Mouse (Mus musculus) heart, adult 2 months (tissue): ENCODE results near the gene Dock11. TPM values are rescaled to one million over a fixed set of nuclear protein-coding genes. Genes with fewer than 3 reads are reported as not detected.

Experiments used
- DNase-seq, 2 experiments: peaks; one replicate each; pipeline ENCODE4 v3.0.0; 2021
- H3K27ac ChIP-seq: fragments of 200-600 bp; 2 replicates; pipeline ENCODE4 v1.8.1; 2022
- H3K27me3 ChIP-seq: fragments of 200-500 bp; 2 replicates; pipeline ENCODE4 v1.6.1; 2012; ENCODE audit warnings: mild to moderate bottlenecking, low read length, inconsistent platforms, mixed read lengths; ENCODE audit not compliant: control insufficient read depth, insufficient read depth
- H3K36me3 ChIP-seq: fragments of 200-500 bp; 2 replicates; pipeline ENCODE4 v1.6.1; 2012; ENCODE audit warnings: low read length, inconsistent platforms; ENCODE audit not compliant: control insufficient read depth, insufficient read depth
- H3K4me1 ChIP-seq: fragments of 200-500 bp; 2 replicates; pipeline ENCODE4 v1.6.1; 2011; ENCODE audit warnings: low read length; ENCODE audit not compliant: control insufficient read depth, insufficient read depth
- H3K4me3 ChIP-seq: fragments of 200-600 bp; 2 replicates; pipeline ENCODE4 v1.8.1; 2022
- H3K79me2 ChIP-seq: fragments of 200-500 bp; replicated peaks from 2 replicates; pipeline ENCODE4 v1.6.1; 2012; ENCODE audit warnings: mild to moderate bottlenecking, inconsistent platforms, low read length, moderate library complexity, mixed read lengths; ENCODE audit not compliant: control insufficient read depth, insufficient read depth
- H3K9ac ChIP-seq: fragments of 200-500 bp; 2 replicates; pipeline ENCODE4 v1.6.1; 2012; ENCODE audit warnings: low read depth, mild to moderate bottlenecking, control low read depth, inconsistent platforms, low read length, mixed read lengths
- CTCF ChIP-seq: fragments of 200-600 bp; IDR thresholded peaks from 2 replicates; pipeline ENCODE4 v1.8.1; 2022; ENCODE audit warnings: antibody characterized with exemption, mild to moderate bottlenecking, moderate library complexity
- EP300 ChIP-seq: fragments of 200-500 bp; IDR thresholded peaks from 2 replicates; pipeline ENCODE4 v1.6.1; 2011; ENCODE audit warnings: low read depth, low read length, control low read depth; ENCODE audit not compliant: insufficient read depth
- POLR2A ChIP-seq: fragments of 200-500 bp; IDR thresholded peaks from 2 replicates; pipeline ENCODE4 v1.6.1; 2011; ENCODE audit warnings: mild to moderate bottlenecking, low read depth, low read length, control low read depth; ENCODE audit not compliant: insufficient read depth
- WGBS: fragments of 180-500 bp; shearing (Covaris S2); methylation state at CpG from one replicate; pipeline ENCODE4 v1.1.7; 2018; 5-methylcytosine and 5-hydroxymethylcytosine counted together
- intact Hi-C: fragments of 180-260 bp; cut with DNase I; formaldehyde crosslinking; loops from one replicate; pipeline ENCODE4 v1.15.1; 2025
- polyA plus RNA-seq: library from polyadenylated mRNA; depleted of rRNA; stranded (reverse); fragments of >200 nt; gene quantifications from 2 replicates; pipeline ENCODE4 v1.2.3, GENCODE M21; 2012; rRNA removed
- total RNA-seq, 2 experiments: library from RNA; stranded (reverse); gene quantifications; 2 replicates each; pipeline ENCODE4 v1.2.3; 2021

Gene Dock11
- total and polyA plus RNA-seq, 3 experiments, result 0.90 to 4.6 (median 3.7) TPM

GRCm38 (mm10) chrX:36112422-36112750, 223.8 kb downstream of the Dock11 start:
- H3K27ac ChIP-seq, result peak overlapping the region; percentile 77
- no peaks in the 10 kb centered on the region for H3K36me3 ChIP-seq
- intact Hi-C loops, result loop anchor here (2.0 kb wide), 1 partner anchor 16 kb away; no protein-coding TSS in a partner anchor
- peak overlapping the region; percentile 62 for H3K4me3 ChIP-seq
- H3K4me1 ChIP-seq, result no peaks in the 10 kb centered on the region; the same call in 1 of the 2 replicates
- H3K79me2 ChIP-seq, result no peaks in the 10 kb centered on the region
- WGBS, result 9% methylated on average over 9 of the region's 9 CpGs
- TF ChIP-seq POLR2A, result no peak
- TF ChIP-seq CTCF, result no peak
- no peak for TF ChIP-seq EP300
- DNase-seq, result no peak
- no peaks in the 10 kb centered on the region for H3K27me3 ChIP-seq
- peak overlapping the region; percentile 93 for H3K9ac ChIP-seq

GRCm38 (mm10) chrX:36115171-36115570, 226.5 kb downstream of the Dock11 start:
- DNase-seq, result no peak
- 62% methylated on average over 4 of the region's 4 CpGs for WGBS
- Histone ChIP-seq H3K79me2 (no peaks in the 10 kb centered on the region), H3K27me3 (no peaks in the 10 kb centered on the region), H3K27ac (no peak overlapping the region), H3K4me1 (no peaks in the 10 kb centered on the region; the same call in 1 of the 2 replicates), H3K9ac (no peak overlapping the region), H3K36me3 (no peaks in the 10 kb centered on the region), H3K4me3 (no peak overlapping the region)
- intact Hi-C loops, result no loop called here
- TF ChIP-seq POLR2A, result no peak
- no peak for TF ChIP-seq EP300
- TF ChIP-seq CTCF, result no peak

Other genes starting within 250 kb of the Dock11 start
- 10 to 100 TPM; 25.2 to 30.9 TPM for gene Il13ra1, start 223.3 kb downstream of the Dock11 start, total RNA-seq
- gene Il13ra1, start 223.3 kb downstream of the Dock11 start, polyA plus RNA-seq, result 10.6 and 18.2 TPM in 2 replicates